Mouse (Mus musculus) midbrain, embryonic 11.5 days (tissue): ENCODE measurements around the gene Hcfc2. TPM values are rescaled to one million over a fixed set of nuclear protein-coding genes. Genes with fewer than 3 reads are reported as not detected.
A peak's percentile ranks its signal among the peaks of the same experiment; 100 is the strongest.

Experiments
- ATAC-seq: fragments of 200-750 bp; cut with Nextera tagmentation; 2 replicates; pipeline ENCODE4 v1.8.0; 2017; ENCODE audit warnings: moderate TSS enrichment, moderate library complexity; ENCODE audit not compliant: low FRiP score
- DNase-seq: peaks from one replicate; pipeline ENCODE4 v3.0.0; 2015; ENCODE audit warnings: low spot score; ENCODE audit errors: missing footprints
- H3K27ac ChIP-seq: fragments of 300-500 bp; sonication (generic); 2 replicates; pipeline ENCODE4 v1.5.1; 2014; ENCODE audit warnings: low read depth, low read length
- H3K27me3 ChIP-seq: fragments of 300-500 bp; sonication (generic); 2 replicates; pipeline ENCODE4 v1.6.1; 2014; ENCODE audit warnings: mild to moderate bottlenecking, low read length, moderate library complexity, mixed read lengths; ENCODE audit not compliant: control insufficient read depth, insufficient read depth
- H3K36me3 ChIP-seq: fragments of 300-500 bp; sonication (generic); 2 replicates; pipeline ENCODE4 v1.6.1; 2014; ENCODE audit warnings: mild to moderate bottlenecking, low read length, moderate library complexity, mixed read lengths; ENCODE audit not compliant: control insufficient read depth, insufficient read depth
- H3K4me1 ChIP-seq: fragments of 300-500 bp; sonication (generic); 2 replicates; pipeline ENCODE4 v1.6.1; 2014; ENCODE audit warnings: low read length; ENCODE audit not compliant: control insufficient read depth, insufficient read depth
- H3K4me2 ChIP-seq: fragments of 300-500 bp; sonication (generic); 2 replicates; pipeline ENCODE4 v1.6.1; 2014; ENCODE audit warnings: mild to moderate bottlenecking, moderate library complexity
- H3K4me3 ChIP-seq: fragments of 300-500 bp; sonication (generic); 2 replicates; pipeline ENCODE4 v1.5.1; 2014; ENCODE audit warnings: low read depth, low read length
- H3K9ac ChIP-seq: fragments of 300-500 bp; sonication (generic); 2 replicates; pipeline ENCODE4 v1.6.1; 2014; ENCODE audit warnings: low read length
- H3K9me3 ChIP-seq: fragments of 300-500 bp; sonication (generic); 2 replicates; pipeline ENCODE4 v1.6.1; 2016; ENCODE audit warnings: low read length; ENCODE audit not compliant: control insufficient read depth
- WGBS: fragments of 180-500 bp; shearing (Covaris S2); extraction: QIAGEN DNeasy Blood & Tissue Kit; methylation state at CpG from one replicate; pipeline ENCODE4 v1.1.7; 2014; 5-methylcytosine and 5-hydroxymethylcytosine counted together
- polyA plus RNA-seq: library from polyadenylated mRNA; unstranded; fragments of >200 nt; fragmentation: Nextera tagmentation; extraction: Ambion mirVana; gene quantifications from 2 replicates; pipeline ENCODE4 v1.2.1, GENCODE M21; 2014

Gene Hcfc2
- polyA plus RNA-seq, 1 experiment from 2014 or later = 35.2 TPM

GRCm38 (mm10) chr10:82759706-82760105 is 63.7 kb downstream of the Hcfc2 start:
- no peak overlapping the region for H3K4me3 ChIP-seq
- no peak overlapping the region for H3K9ac ChIP-seq
- no peaks in the 10 kb centered on the region for H3K9me3 ChIP-seq
- 96% methylated on average over 5 of the region's 5 CpGs for WGBS
- ATAC-seq (no peak), DNase-seq (peak; percentile 57)
- H3K27me3 ChIP-seq = no peaks in the 10 kb centered on the region
- no peak overlapping the region for H3K4me2 ChIP-seq
- H3K27ac ChIP-seq = no peak overlapping the region
- peaks cover 32% of the 10 kb centered on the region for H3K36me3 ChIP-seq
- H3K4me1 ChIP-seq = peaks cover 12% of the 10 kb centered on the region

- DNase-seq (no peak), ATAC-seq (no peak)
- Histone ChIP-seq H3K36me3 (peaks cover 21% of the 10 kb centered on the region; the same call in 1 of the 2 replicates), H3K9me3 (no peaks in the 10 kb centered on the region), H3K4me2 (no peak overlapping the region), H3K4me1 (peaks cover 12% of the 10 kb centered on the region), H3K27me3 (no peaks in the 10 kb centered on the region), H3K27ac (no peak overlapping the region), H3K4me3 (no peak overlapping the region), H3K9ac (no peak overlapping the region)
- WGBS = 92% methylated on average over 9 of the region's 9 CpGs
Observed at GRCm38 (mm10) chr10:82761037-82761811, 65.3 kb downstream of the Hcfc2 start.

DNA sequence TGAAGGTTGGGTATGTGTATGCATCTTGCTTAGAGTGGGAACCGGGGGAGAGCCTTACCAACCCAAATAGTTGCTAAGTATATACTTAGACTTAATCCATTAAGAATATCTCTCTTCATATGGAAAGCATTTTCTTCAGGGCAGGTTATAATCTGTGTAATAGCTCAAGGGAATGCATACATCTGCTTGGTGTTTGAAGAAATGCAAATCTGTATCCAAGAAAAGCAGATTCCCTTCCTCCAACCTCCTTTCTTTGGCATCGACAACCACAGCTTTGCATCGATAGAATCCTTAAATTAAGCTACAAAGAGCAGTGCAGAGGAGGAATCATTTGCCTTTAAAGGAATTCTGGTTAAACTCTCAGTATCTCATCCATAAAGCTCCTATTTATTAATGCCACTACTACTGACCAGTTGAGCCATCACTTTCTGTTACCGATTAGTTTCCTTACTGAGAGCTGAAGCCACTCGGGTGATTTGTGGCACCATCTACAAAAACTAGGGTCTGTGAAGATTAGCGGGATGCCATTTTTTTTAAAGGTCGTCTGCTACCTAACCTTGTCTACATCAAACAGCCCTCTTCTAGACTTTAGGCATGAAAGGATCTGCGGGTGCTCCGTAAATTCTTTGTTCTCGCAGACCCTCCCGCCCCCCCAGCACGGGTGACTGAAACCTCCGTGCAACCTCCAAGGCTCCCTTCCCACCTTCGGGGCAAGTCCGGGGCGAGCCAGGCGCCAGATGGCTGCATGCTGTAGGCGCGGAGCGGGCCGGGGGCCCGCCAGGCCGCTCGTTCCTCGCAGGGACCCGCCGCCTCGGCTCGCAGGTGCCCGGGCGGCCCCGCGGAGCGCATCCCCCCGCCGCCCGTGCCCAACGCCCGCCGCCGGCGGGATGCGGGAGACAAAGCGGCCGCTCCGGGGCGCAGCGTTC is 67.1 kb downstream of the Hcfc2 start:
- under 1% methylated on average over 41 of the region's 48 CpGs for WGBS
- peak; percentile 92 for DNase-seq

DNA sequence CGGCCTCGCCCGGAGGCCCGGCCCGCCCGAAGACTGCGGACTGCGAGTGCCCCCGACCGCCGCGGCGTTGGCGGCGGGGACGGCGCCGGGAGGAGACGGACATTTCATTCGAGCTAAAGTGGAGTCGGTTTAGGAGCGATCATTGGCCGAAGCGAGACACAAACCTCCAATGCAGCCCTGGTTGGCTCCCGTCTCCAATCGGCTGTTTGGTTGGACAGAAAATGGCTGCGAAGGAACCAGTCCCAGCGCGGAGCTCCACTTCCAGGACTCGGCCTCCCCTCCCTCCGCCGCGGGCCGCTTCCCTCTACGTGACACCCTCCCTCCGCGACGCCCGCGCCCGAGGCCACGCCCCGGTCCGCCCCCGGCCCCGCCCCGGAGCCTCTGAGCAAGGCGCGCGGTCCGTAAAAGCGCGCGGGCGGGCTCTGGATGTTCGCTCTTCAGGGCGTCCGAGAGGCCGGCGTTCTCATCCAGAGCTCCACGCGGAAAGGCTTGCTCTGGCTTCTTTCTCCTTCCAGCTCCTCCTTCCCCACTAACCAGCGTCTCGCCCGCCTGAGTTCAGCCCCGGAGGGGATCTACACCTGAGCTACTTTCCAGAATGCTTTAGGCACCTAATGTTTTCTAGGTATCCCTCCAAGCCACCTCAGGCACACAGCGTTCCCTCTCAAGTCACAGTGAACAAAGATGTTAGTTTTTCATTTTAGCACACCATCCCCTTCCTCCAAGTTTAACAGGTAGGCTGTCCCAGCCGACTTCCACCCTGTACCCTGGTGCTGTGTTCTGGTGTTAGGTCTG is 68.1 kb downstream of the Hcfc2 start, which contains the start of gene Nfyb:
Gene Nfyb (minus strand): TSS at position 305 of the 792 bp plus-strand sequence.
- Histone ChIP-seq H3K9ac (peak within 1 kb of the TSS; percentile 100), H3K4me3 (peak within 1 kb of the TSS; percentile 96), H3K4me1 (peaks cover 12% of the 10 kb centered on the region), H3K27me3 (no peaks in the 10 kb centered on the region), H3K9me3 (no peaks in the 10 kb centered on the region), H3K4me2 (peak within 1 kb of the TSS; percentile 67), H3K36me3 (peaks cover 7% of the 10 kb centered on the region; the same call in 1 of the 2 replicates), H3K27ac (peak within 1 kb of the TSS; percentile 99)
- peak; percentile 96 for ATAC-seq
- DNase-seq = peak; percentile 100
- whole genome bisulfite sequencing = 1% methylated on average over 65 of the region's 68 CpGs

More for the DNA sequence above, 67.1 kb downstream of the Hcfc2 start:
- H3K36me3 ChIP-seq = peaks cover 9% of the 10 kb centered on the region; the same call in 1 of the 2 replicates
- H3K4me3 ChIP-seq = peak overlapping the region; percentile 96
- peak overlapping the region; percentile 99 for H3K27ac ChIP-seq
- H3K9ac ChIP-seq = peak overlapping the region; percentile 100
- ATAC-seq = peak; percentile 43
- peaks cover 12% of the 10 kb centered on the region for H3K4me1 ChIP-seq
- no peaks in the 10 kb centered on the region for H3K27me3 ChIP-seq
- peak overlapping the region; percentile 52 for H3K4me2 ChIP-seq
- no peaks in the 10 kb centered on the region for H3K9me3 ChIP-seq

DNA sequence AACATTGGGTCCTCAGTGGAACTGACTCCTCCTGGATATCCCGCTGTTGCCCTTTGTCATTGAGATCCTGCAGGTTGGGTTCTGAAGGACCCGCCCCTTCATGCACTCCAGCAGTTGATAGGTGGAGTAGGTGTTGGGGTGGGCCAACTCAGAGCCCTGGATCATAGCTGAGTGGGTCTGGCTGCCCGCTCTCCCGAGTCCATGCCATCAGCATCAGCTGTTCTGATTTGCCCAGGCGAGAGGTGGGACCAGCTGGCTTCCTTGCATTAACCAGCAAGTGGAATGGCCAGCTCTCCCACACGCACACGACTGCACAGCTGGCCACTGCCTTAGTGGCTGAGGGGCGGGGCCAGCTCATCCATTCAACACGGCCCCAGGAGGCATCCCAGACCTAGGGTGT is 72.9 kb downstream of the Hcfc2 start:
- Histone ChIP-seq H3K9me3 (no peaks in the 10 kb centered on the region), H3K4me1 (peaks cover 4% of the 10 kb centered on the region), H3K4me2 (no peak overlapping the region), H3K27ac (no peak overlapping the region), H3K9ac (no peak overlapping the region), H3K36me3 (no peaks in the 10 kb centered on the region), H3K4me3 (no peak overlapping the region), H3K27me3 (no peaks in the 10 kb centered on the region)
- peak; percentile 4; the same call in 1 of the 2 replicates for ATAC-seq
- DNase-seq = no peak
- 20% methylated on average over 9 of the region's 9 CpGs for WGBS

DNA sequence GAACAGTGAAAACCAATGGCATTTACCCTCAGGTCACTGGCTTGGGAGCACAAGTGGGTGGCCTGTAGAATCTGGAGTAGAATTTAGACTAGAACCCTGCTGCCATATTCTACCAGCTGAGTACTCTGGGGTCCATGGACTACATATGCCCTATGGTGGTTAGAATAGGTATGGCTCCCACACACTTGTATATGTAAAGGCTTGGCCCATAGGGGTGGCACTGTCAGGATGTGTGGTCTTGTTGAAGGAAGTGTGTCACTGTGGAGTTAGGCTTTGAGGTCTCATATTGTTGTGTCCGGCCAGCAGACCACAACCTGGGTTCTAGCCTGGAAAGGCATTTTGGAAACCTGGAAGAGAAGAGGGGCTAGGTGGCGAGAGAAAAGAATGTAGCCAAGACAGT is 74.8 kb downstream of the Hcfc2 start:
- Histone ChIP-seq H3K4me3 (no peak overlapping the region), H3K4me2 (no peak overlapping the region), H3K36me3 (no peaks in the 10 kb centered on the region), H3K9me3 (no peaks in the 10 kb centered on the region), H3K27ac (no peak overlapping the region), H3K4me1 (no peaks in the 10 kb centered on the region), H3K9ac (no peak overlapping the region), H3K27me3 (no peaks in the 10 kb centered on the region)
- DNase-seq (no peak), ATAC-seq (no peak)
- WGBS = 94% methylated on average over 2 of the region's 2 CpGs

GRCm38 (mm10) chr10:82771595-82772170 is 75.7 kb downstream of the Hcfc2 start:
- DNase-seq (no peak), ATAC-seq (no peak)
- no peak overlapping the region for H3K4me3 ChIP-seq
- no peak overlapping the region for H3K4me2 ChIP-seq
- no peak overlapping the region for H3K27ac ChIP-seq
- H3K9ac ChIP-seq = no peak overlapping the region
- H3K36me3 ChIP-seq = no peaks in the 10 kb centered on the region
- no peaks in the 10 kb centered on the region for H3K27me3 ChIP-seq
- WGBS = 79% methylated on average over 9 of the region's 9 CpGs
- no peaks in the 10 kb centered on the region for H3K9me3 ChIP-seq
- H3K4me1 ChIP-seq = no peaks in the 10 kb centered on the region

- 93% methylated on average over 5 of the region's 5 CpGs for WGBS
- Histone ChIP-seq H3K9ac (no peak overlapping the region), H3K4me1 (no peaks in the 10 kb centered on the region), H3K36me3 (no peaks in the 10 kb centered on the region), H3K4me3 (no peak overlapping the region), H3K27ac (no peak overlapping the region), H3K4me2 (no peak overlapping the region), H3K9me3 (no peaks in the 10 kb centered on the region), H3K27me3 (no peaks in the 10 kb centered on the region)
- DNase-seq (peak; percentile 10), ATAC-seq (no peak)
Observed at GRCm38 (mm10) chr10:82774841-82775240, 78.9 kb downstream of the Hcfc2 start.
